Mouse (Mus musculus) limb, embryonic 14.5 days (tissue): ENCODE data around the gene Cep131. TPM values are rescaled to one million over a fixed set of nuclear protein-coding genes. Genes with fewer than 3 reads are reported as not detected.

Source experiments
- ATAC-seq: fragments of 200-750 bp; cut with Nextera tagmentation; 2 replicates; pipeline ENCODE4 v1.8.0; 2017; ENCODE audit warnings: low read depth, moderate number of reproducible peaks, moderate TSS enrichment; ENCODE audit not compliant: low FRiP score
- DNase-seq: peaks from one replicate; pipeline ENCODE4 v3.0.0-alpha.2; 2015; ENCODE audit warnings: low spot score
- H3K27ac ChIP-seq: fragments of 300-500 bp; sonication (generic); replicated peaks from 2 replicates; pipeline ENCODE4 v1.5.1; 2014; ENCODE audit warnings: low read depth, mild to moderate bottlenecking, low read length, moderate library complexity, mixed read lengths
- H3K27me3 ChIP-seq: fragments of 300-500 bp; sonication (generic); 2 replicates; pipeline ENCODE4 v1.6.1; 2014; ENCODE audit warnings: low read length, mixed read lengths; ENCODE audit not compliant: control insufficient read depth, insufficient read depth
- H3K36me3 ChIP-seq: fragments of 300-500 bp; sonication (generic); 2 replicates; pipeline ENCODE4 v1.6.1; 2014; ENCODE audit warnings: mild to moderate bottlenecking, low read length, moderate library complexity, mixed read lengths; ENCODE audit not compliant: control insufficient read depth, insufficient read depth
- H3K4me1 ChIP-seq: fragments of 300-500 bp; sonication (generic); 2 replicates; pipeline ENCODE4 v1.6.1; 2014; ENCODE audit warnings: antibody characterized with exemption, low read length, mixed read lengths; ENCODE audit not compliant: control insufficient read depth, insufficient read depth
- H3K4me2 ChIP-seq: fragments of 300-500 bp; sonication (generic); replicated peaks from 2 replicates; pipeline ENCODE4 v1.6.1; 2014; ENCODE audit warnings: low read depth, mild to moderate bottlenecking, low read length, moderate library complexity; ENCODE audit not compliant: severe bottlenecking
- H3K4me3 ChIP-seq: fragments of 300-500 bp; sonication (generic); replicated peaks from 2 replicates; pipeline ENCODE4 v1.5.1; 2014; ENCODE audit warnings: low read length
- H3K9ac ChIP-seq: fragments of 300-500 bp; sonication (generic); 2 replicates; pipeline ENCODE4 v1.6.1; 2014; ENCODE audit warnings: mild to moderate bottlenecking, low read depth, low read length, moderate library complexity; ENCODE audit not compliant: severe bottlenecking
- H3K9me3 ChIP-seq: fragments of 300-500 bp; sonication (generic); 2 replicates; pipeline ENCODE4 v1.6.1; 2016; ENCODE audit warnings: low read length; ENCODE audit not compliant: control insufficient read depth
- POLR2A ChIP-seq: fragments of 200-500 bp; IDR thresholded peaks from 2 replicates; pipeline ENCODE4 v1.8.0; 2012; ENCODE audit warnings: inconsistent platforms, mild to moderate bottlenecking, moderate library complexity, borderline replicate concordance; ENCODE audit not compliant: insufficient read depth, insufficient read length; ENCODE audit errors: extremely low read depth
- WGBS: fragments of 180-500 bp; shearing (Covaris S2); extraction: QIAGEN DNeasy Blood & Tissue Kit; methylation state at CpG from one replicate; pipeline ENCODE4 v1.1.7; 2014; 5-methylcytosine and 5-hydroxymethylcytosine counted together
- microRNA counts: library from miRNA; unstranded; fragments of <30 nt; microRNA quantifications from one replicate; lab custom pipeline; 2016
- microRNA-seq: library from miRNA; unstranded; fragments of <30 nt; microRNA quantifications from one replicate; pipeline ENCODE4, GENCODE M21; 2016
- polyA plus RNA-seq, 2 experiments: library from polyadenylated mRNA; depleted of rRNA in 1 of 2; stranded (reverse) in 1 of 2; unstranded in 1 of 2; fragments of >200 nt; fragmentation: Nextera tagmentation in 1 of 2; extraction: Ambion mirVana in 1 of 2; gene quantifications; 2 replicates each; pipeline versions ENCODE4 v1.2.1 to v1.2.3; 2012 to 2014

The Cep131 gene
- polyA plus RNA-seq, 2 experiments = 23.3 to 31.7 TPM

DNA sequence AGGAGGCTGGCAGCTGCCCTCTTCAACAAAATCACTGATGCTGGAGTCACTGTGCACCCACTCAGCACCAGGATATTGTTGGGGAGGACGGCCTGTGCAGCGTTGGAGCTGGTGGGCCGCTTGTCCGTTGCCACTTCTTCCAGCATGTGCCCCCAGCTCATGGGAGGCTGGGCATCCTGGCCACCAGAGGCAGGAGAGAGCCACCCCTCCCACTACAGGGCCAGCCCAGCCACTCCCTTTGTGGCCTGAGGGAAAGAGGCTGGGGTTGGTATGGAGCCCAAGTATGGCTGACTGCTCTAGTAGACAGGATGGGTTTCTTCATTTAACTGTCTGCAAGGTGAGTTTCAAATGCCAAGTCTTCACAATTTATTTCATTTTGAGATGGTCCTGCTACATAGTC is 71.9 kb downstream of the Cep131 start:
- no peak for ATAC-seq
- no peak overlapping the region for H3K4me3 ChIP-seq
- no peak for DNase-seq
- H3K9ac ChIP-seq = no peak overlapping the region
- no peaks in the 10 kb centered on the region for H3K9me3 ChIP-seq
- H3K4me1 ChIP-seq = peaks cover 7% of the 10 kb centered on the region; the same call in 1 of the 2 replicates
- no peak overlapping the region for H3K27ac ChIP-seq
- 90% methylated on average over 4 of the region's 4 CpGs for WGBS
- no peaks in the 10 kb centered on the region for H3K36me3 ChIP-seq
- H3K27me3 ChIP-seq = no peaks in the 10 kb centered on the region
- no peak for TF ChIP-seq POLR2A
- H3K4me2 ChIP-seq = no peak overlapping the region

MicroRNAs encoded within 50 kb of the gene (microRNA counts, 519-probe panel; counts per million panel counts)
- microRNA mmu-miR-338-3p (lab: Ali Mortazavi, UCI) = 2,961 counts per million, percentile 55 among the panel's probes with 10 or more counts
- not detected for microRNA mmu-miR-338-5p (lab: Ali Mortazavi, UCI)

Small RNA genes lying within 50 kb of the gene (microRNA-seq; reads per million reads assigned to microRNA genes)
- gene Gm25948 = not detected
- gene Mir3065 = not detected
- gene Mir338 = not detected

Other genes starting within 250 kb of the Cep131 start
- 55.8 and 59.4 TPM in 2 replicates for gene Chmp6, start 173.4 kb downstream of the Cep131 start, polyA plus RNA-seq (2012; rRNA removed)
- 96.0 and 101 TPM in 2 replicates for gene Chmp6, start 173.4 kb downstream of the Cep131 start, polyA plus RNA-seq (2014; fragmentation: Nextera tagmentation; extraction: Ambion mirVana)
- 29.5 and 36.5 TPM in 2 replicates for gene Baiap2, start 144.1 kb downstream of the Cep131 start, polyA plus RNA-seq (2012; rRNA removed)
- gene Baiap2, start 144.1 kb downstream of the Cep131 start, polyA plus RNA-seq (2014; fragmentation: Nextera tagmentation; extraction: Ambion mirVana) = 23.4 and 28.1 TPM in 2 replicates
- gene Aatk, start 39.7 kb downstream of the Cep131 start, polyA plus RNA-seq (2012; rRNA removed) = 14.8 and 19.0 TPM in 2 replicates
- 5.9 and 8.1 TPM in 2 replicates for gene Aatk, start 39.7 kb downstream of the Cep131 start, polyA plus RNA-seq (2014; fragmentation: Nextera tagmentation; extraction: Ambion mirVana)
- gene Tepsin, start 11.9 kb upstream of the Cep131 start, polyA plus RNA-seq (2012; rRNA removed) = 50.4 and 61.9 TPM in 2 replicates
- gene Tepsin, start 11.9 kb upstream of the Cep131 start, polyA plus RNA-seq (2014; fragmentation: Nextera tagmentation; extraction: Ambion mirVana) = 14.8 and 17.1 TPM in 2 replicates
- gene Ndufaf8, start 12.1 kb upstream of the Cep131 start, polyA plus RNA-seq (2012; rRNA removed) = 33.9 and 40.0 TPM in 2 replicates
- 81.2 and 85.2 TPM in 2 replicates for gene Ndufaf8, start 12.1 kb upstream of the Cep131 start, polyA plus RNA-seq (2014; fragmentation: Nextera tagmentation; extraction: Ambion mirVana)
- 92.3 and 134 TPM in 2 replicates for gene Slc38a10, start 64.5 kb upstream of the Cep131 start, polyA plus RNA-seq (2012; rRNA removed)
- gene Slc38a10, start 64.5 kb upstream of the Cep131 start, polyA plus RNA-seq (2014; fragmentation: Nextera tagmentation; extraction: Ambion mirVana) = 71.9 and 76.1 TPM in 2 replicates
- 22.9 and 28.3 TPM in 2 replicates for gene Bahcc1, start 146.1 kb upstream of the Cep131 start, polyA plus RNA-seq (2012; rRNA removed)
- gene Bahcc1, start 146.1 kb upstream of the Cep131 start, polyA plus RNA-seq (2014; fragmentation: Nextera tagmentation; extraction: Ambion mirVana) = 14.0 and 14.9 TPM in 2 replicates